Mouse (Mus musculus): ENCODE data around the gene Agk.

DNA sequence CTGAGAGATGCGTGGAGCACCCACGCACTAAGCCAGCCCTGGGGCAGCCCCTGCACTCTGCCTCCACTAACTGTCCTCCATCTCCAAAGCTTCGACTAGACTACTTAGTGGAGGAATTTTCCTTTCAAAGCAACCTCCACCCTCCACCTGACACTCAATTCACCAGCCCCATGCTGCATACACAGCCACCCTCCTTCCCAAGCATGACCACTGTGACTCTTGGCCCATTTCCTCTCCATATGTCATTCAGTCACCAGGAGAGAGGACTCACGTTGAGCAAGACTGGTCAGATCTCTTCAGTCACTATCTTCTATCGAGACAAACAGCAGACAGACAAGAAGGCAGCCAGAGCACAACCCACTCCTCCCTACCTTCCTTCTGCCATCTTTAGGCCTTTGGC is 88.1 kb downstream of the Agk start:
- no peak for TF ChIP-seq CTCF (conservative IDR thresholded peaks at IDR 0.05; ENCODE audit: insufficient read depth, insufficient read length, low read depth, low read length)
- TF ChIP-seq POLR2A (IDR thresholded peaks at IDR 0.05; ENCODE audit: low read depth, low read length), result no peak

Data from kidney, adult 2 months (tissue).